ENCODE assay signal across 8 mouse cellular contexts in the genomic region with DNA sequence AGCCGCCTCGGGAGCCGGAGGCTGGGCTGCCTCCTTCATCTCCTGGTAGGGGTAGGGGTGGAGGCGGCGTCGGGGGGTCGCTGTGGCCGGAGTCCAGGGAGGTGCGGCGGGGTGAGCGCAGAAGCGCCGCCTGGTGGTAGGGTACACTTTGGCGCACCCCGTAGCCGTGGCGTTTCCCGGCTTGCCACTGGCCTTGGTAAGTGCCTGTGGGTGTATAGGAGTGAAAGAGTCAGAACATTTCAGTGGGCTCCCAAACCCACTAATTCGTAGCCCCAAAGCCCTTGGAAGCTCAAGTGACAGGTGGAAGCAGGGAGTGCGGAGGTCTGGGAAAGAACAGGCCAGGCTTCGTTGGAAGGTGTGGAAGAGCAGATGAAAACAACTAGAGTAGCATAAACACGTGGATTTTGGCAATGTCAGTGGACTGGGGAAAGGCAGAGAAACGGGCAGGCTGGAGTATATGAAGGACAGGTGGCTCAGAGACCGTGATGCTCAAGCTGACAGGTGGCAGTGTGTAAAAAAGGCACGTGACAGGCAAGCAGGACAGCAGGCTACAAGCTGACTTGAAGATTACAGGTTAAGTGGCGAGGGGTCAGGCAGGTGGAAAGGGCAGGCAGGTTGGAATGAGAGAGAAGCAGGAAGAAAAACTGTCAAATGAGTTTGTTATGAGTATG. TPM values are rescaled to one million over a fixed set of nuclear protein-coding genes. Genes with fewer than 3 reads are reported as not detected.
A peak's percentile ranks its signal among the peaks of the same experiment; 100 is the strongest.
DNase-seq lines count a peak whose midpoint lies in the region; ATAC-seq and TF ChIP-seq lines count a peak whose summit lies in the region.

No protein-coding gene starts in this region.

- no peak for ATAC-seq in lung, embryonic 14.5 days (ENCODE audit: insufficient read depth)

- no peaks in the 10 kb centered on the region for H3K9me3 ChIP-seq in lung, embryonic 14.5 days (ENCODE audit: low read depth, low read length)

- WGBS in lung, embryonic 14.5 days, result 7% methylated on average over 26 of the region's 26 CpGs

- H3K4me2 ChIP-seq in lung, embryonic 14.5 days, result peak overlapping the region; percentile 100
- peak overlapping the region; percentile 2 for H3K4me2 ChIP-seq in myocyte (ENCODE audit: low read depth)

- peak; percentile 51 for DNase-seq in adrenal gland, postnatal 14 days
- DNase-seq in adrenal gland, adult 8-10 months, result no peak
- DNase-seq in lung, embryonic 14.5 days, result no peak
- DNase-seq in lung, adult 18-20 months, result no peak
- peak; percentile 44 to 57 for DNase-seq in kidney, postnatal 4 days
- no peak for DNase-seq in ovary, adult 18-20 months (ENCODE audit: low spot score)

- H3K4me3 ChIP-seq in lung, embryonic 14.5 days (ENCODE audit: low read depth, low read length), result peak overlapping the region; percentile 55
- peak overlapping the region; percentile 30 for H3K4me3 ChIP-seq in embryonic fibroblast, embryonic 13.5 days (ENCODE audit: insufficient read depth, low read length)
- no peak overlapping the region for H3K4me3 ChIP-seq in myocyte

- H3K79me2 ChIP-seq in myocyte (ENCODE audit: control insufficient read depth, insufficient read depth), result no peaks in the 10 kb centered on the region

- peak; percentile 64 for TF ChIP-seq CTCF in lung, embryonic 14.5 days (IDR thresholded peaks at IDR 0.05; ENCODE audit: low read depth)
- TF ChIP-seq CTCF in embryonic fibroblast, embryonic 13.5 days (IDR thresholded peaks at IDR 0.05; ENCODE audit: borderline replicate concordance, insufficient read depth, low read length), result peak; percentile 35; the same call in 1 of the 2 replicates

- H3K9ac ChIP-seq in lung, embryonic 14.5 days, result no peak overlapping the region

- H3K27me3 ChIP-seq in lung, embryonic 14.5 days (ENCODE audit: insufficient read depth, low read length), result peaks cover 71% of the 10 kb centered on the region
- peaks cover 69% of the 10 kb centered on the region for H3K27me3 ChIP-seq in myocyte (ENCODE audit: control insufficient read depth, insufficient read depth, insufficient read length)

- no peak for TF ChIP-seq POLR2A in embryonic fibroblast, embryonic 13.5 days (IDR thresholded peaks at IDR 0.05; ENCODE audit: low read depth, low read length)
- TF ChIP-seq POLR2A in myocyte (IDR thresholded peaks at IDR 0.05; ENCODE audit: insufficient read length, low read depth), result no peak

- peak overlapping the region; percentile 7 for H3ac ChIP-seq in myocyte (ENCODE audit: control insufficient read depth, insufficient read length)

- H3K36me3 ChIP-seq in lung, embryonic 14.5 days (ENCODE audit: insufficient read depth), result no peaks in the 10 kb centered on the region
- H3K36me3 ChIP-seq in myocyte (ENCODE audit: control insufficient read depth, insufficient read depth), result no peaks in the 10 kb centered on the region

- H3K27ac ChIP-seq in lung, embryonic 14.5 days (ENCODE audit: low read depth), result no peak overlapping the region
- H3K27ac ChIP-seq in embryonic fibroblast, embryonic 13.5 days (ENCODE audit: insufficient read depth, low read length), result no peak overlapping the region

- peaks cover 5% of the 10 kb centered on the region; the same call in 1 of the 2 replicates for H3K4me1 ChIP-seq in lung, embryonic 14.5 days (ENCODE audit: insufficient read depth)
- H3K4me1 ChIP-seq in embryonic fibroblast, embryonic 13.5 days (ENCODE audit: control insufficient read depth, insufficient read depth, low read length), result no peaks in the 10 kb centered on the region; the same call in 1 of the 2 replicates

TF ChIP-seq in myocyte, 11 proteins besides CTCF, POLR2A, EP300 and RAD21:
- TF ChIP-seq MAX (IDR thresholded peaks at IDR 0.05; ENCODE audit: low read depth) (no peak), E2F4 (IDR thresholded peaks at IDR 0.05; ENCODE audit: insufficient read depth) (no peak), CEBPB (IDR thresholded peaks at IDR 0.05; ENCODE audit: insufficient read depth, poor library complexity, severe bottlenecking) (no peak), MYOG (IDR thresholded peaks at IDR 0.05; ENCODE audit: control insufficient read depth in 1 of 3, insufficient read depth in 1 of 3, insufficient read length in 2 of 3, low read depth in 2 of 3) (no peak), SRF (IDR thresholded peaks at IDR 0.05; ENCODE audit: control insufficient read depth, insufficient read length, low read depth) (no peak), REST (IDR thresholded peaks at IDR 0.05; ENCODE audit: insufficient read depth, insufficient read length) (no peak)

RNA-seq across cellular contexts. Expression of a gene that starts 2.6 kb away (rescaled TPM):
- total RNA-seq in adrenal gland, postnatal 14 days (2021), result 3.3 and 5.9 TPM in 2 replicates
- total RNA-seq in adrenal gland, adult 8-10 months (2022), result 1 to 10 TPM; 3.3 to 6.9 (median 5.3) TPM
- polyA plus RNA-seq in lung, embryonic 14.5 days (2014; fragmentation: Nextera tagmentation; extraction: Ambion mirVana), result 0.16 and 0.37 TPM in 2 replicates
- polyA plus RNA-seq in embryonic fibroblast, embryonic 13.5 days (2011; ENCODE audit: insufficient read length, low read depth, missing spikeins), result 0.73 and 1.6 TPM in 2 replicates
- polyA plus RNA-seq in myocyte (2012; fragmentation: generic; extraction: Trizol), result not detected

RNA-seq across cellular contexts. Expression of a gene that starts 7.7 kb away (rescaled TPM):
- 26.6 and 36.1 TPM in 2 replicates for total RNA-seq in adrenal gland, postnatal 14 days (2021)
- 10 to 100 TPM; 24.5 to 29.3 (median 26.0) TPM for total RNA-seq in adrenal gland, adult 8-10 months (2022)
- 14.7 and 16.3 TPM in 2 replicates for polyA plus RNA-seq in lung, embryonic 14.5 days (2014; fragmentation: Nextera tagmentation; extraction: Ambion mirVana)
- polyA plus RNA-seq in embryonic fibroblast, embryonic 13.5 days (2011; ENCODE audit: insufficient read length, low read depth, missing spikeins), result 6.7 and 10.0 TPM in 2 replicates
- 6.5 TPM for polyA plus RNA-seq in myocyte (2012; fragmentation: generic; extraction: Trizol)

RNA-seq across cellular contexts. Expression of a gene that starts 19.5 kb away (rescaled TPM):
- total RNA-seq in adrenal gland, postnatal 14 days (2021), result 11.3 and 15.8 TPM in 2 replicates
- 10 to 100 TPM; 16.1 to 22.6 (median 21.0) TPM for total RNA-seq in adrenal gland, adult 8-10 months (2022)
- 19.2 and 20.1 TPM in 2 replicates for polyA plus RNA-seq in lung, embryonic 14.5 days (2014; fragmentation: Nextera tagmentation; extraction: Ambion mirVana)
- 13.1 and 17.1 TPM in 2 replicates for polyA plus RNA-seq in embryonic fibroblast, embryonic 13.5 days (2011; ENCODE audit: insufficient read length, low read depth, missing spikeins)
- polyA plus RNA-seq in myocyte (2012; fragmentation: generic; extraction: Trizol), result 10.8 TPM

RNA-seq across cellular contexts. Expression of a gene that starts 22.0 kb away (rescaled TPM):
- total RNA-seq in adrenal gland, postnatal 14 days (2021), result 7.3 and 9.8 TPM in 2 replicates
- 10 to 100 TPM in 2 of 4 experiments, 1 to 10 TPM in 2; 6.9 to 17.8 (median 11.7) TPM for total RNA-seq in adrenal gland, adult 8-10 months (2022)
- 3.4 and 3.5 TPM in 2 replicates for polyA plus RNA-seq in lung, embryonic 14.5 days (2014; fragmentation: Nextera tagmentation; extraction: Ambion mirVana)
- polyA plus RNA-seq in embryonic fibroblast, embryonic 13.5 days (2011; ENCODE audit: insufficient read length, low read depth, missing spikeins), result 1.9 and 3.5 TPM in 2 replicates
- 0.98 TPM for polyA plus RNA-seq in myocyte (2012; fragmentation: generic; extraction: Trizol)

Comparison
In these comparisons a context has a peak if more than half of its experiments do, and no peak if none do; other contexts are left out.
1. DNase-seq: peak in adrenal gland, postnatal 14 days (single experiment) and kidney, postnatal 4 days (2 of 2); none in adrenal gland, adult 8-10 months (single experiment), lung, embryonic 14.5 days (single experiment), lung, adult 18-20 months (0 of 2) and ovary, adult 18-20 months (single experiment).